ENCODE assay signal across 19 mouse cellular contexts in the genomic region with DNA sequence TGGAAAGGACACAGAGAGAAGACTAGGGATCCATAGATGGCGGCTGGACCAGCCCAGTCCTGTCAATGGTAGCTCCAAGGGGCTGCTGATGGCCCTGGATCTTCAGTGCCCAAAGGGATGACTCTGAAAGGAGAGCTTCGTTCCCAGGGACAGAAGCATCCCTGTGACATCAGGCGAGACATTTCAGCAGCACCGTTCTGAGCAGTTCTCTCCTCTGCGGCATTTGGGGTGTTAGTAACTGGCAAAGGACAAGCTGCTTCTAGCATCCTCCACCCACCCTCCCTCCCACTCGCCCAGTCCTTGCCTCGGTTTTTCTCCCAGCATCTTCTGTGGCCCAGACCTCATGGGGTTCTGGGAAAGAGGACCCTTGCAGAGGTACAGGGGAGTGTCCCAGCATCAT. TPM values are rescaled to one million over a fixed set of nuclear protein-coding genes. Genes with fewer than 3 reads are reported as not detected.
"Had no signal": no experiment of that assay in that cellular context is flagged by ENCODE, and none has a peak within 500 bp of the region (broad histone marks: within the 10 kb centered on the region; RNA-seq: fewer than 3 reads in every experiment).

No protein-coding gene starts in this region.

- DNase-seq: lung, adult 18-20 months; lung, embryonic 14.5 days; lung, postnatal 10 days; lung, postnatal 4 days; midbrain, embryonic 14.5 days; right cerebral cortex, postnatal 14 days; thymus, adult 2 months; thymus, postnatal 25 days; thymus, postnatal 4 days had no signal

- H3K4me3 ChIP-seq: midbrain, embryonic 10.5 days; midbrain, embryonic 12.5 days; myocyte; neural tube, embryonic 12.5 days; stomach, embryonic 15.5 days had no signal

- ATAC-seq: midbrain, embryonic 16.5 days had no signal

- H3K27ac ChIP-seq: midbrain, embryonic 10.5 days; midbrain, embryonic 12.5 days; neural tube, embryonic 12.5 days; stomach, embryonic 15.5 days; stomach, postnatal 0 days had no signal

RNA-seq across cellular contexts. Expression of gene Otog, which starts 41.5 kb away (rescaled TPM):
- total RNA-seq: megakaryocyte, adult 5-6 weeks; megakaryocyte-erythroid progenitor cell, adult 5-6 weeks; neutrophil, adult 5-6 weeks had no signal

RNA-seq across cellular contexts. Expression of gene Ush1c, which starts 44.0 kb away (rescaled TPM):
- total RNA-seq: megakaryocyte-erythroid progenitor cell, adult 5-6 weeks had no signal
